9 mouse cellular contexts compared by ENCODE assay signal in the genomic region with DNA sequence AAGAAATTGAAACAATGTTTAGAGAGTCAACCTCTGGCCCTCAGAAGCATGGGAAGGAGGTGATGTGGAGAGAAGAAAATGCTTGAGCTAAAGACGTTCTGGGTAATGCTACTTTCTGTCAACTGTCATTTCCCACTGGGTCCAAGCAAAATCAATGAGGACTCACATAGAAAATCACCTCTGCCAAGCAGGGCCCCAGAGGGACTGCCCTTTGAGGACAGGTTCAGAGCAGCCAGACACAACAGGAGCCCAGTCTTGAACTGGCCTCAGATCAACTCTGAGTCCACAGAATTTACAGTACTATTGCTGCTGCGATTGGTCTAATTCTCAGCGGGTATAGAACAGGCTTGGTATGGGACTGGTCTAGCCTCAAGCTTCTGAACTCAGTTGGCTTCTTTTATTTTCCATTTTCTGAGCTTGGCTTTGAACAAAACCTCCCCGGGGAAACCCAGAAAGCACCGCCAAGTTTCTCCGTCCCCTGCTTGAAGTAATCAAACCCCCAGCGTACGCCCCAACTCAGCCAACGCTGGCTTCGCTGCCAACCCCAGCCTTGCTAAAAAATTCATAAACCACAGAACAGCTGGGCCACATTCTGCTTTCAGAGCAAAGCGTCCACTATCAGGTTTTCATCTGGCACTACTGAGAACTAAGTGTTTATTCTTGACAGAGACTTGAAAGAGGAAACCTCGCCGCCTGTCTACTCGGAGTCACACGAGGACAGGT.
DNase-seq lines count a peak whose midpoint lies in the region; ATAC-seq lines count a peak whose summit lies in the region.
"Had no signal": no experiment of that assay in that cellular context is flagged by ENCODE, and none has a peak within 500 bp of the region (broad histone marks: within the 10 kb centered on the region; RNA-seq: fewer than 3 reads in every experiment).

No protein-coding gene starts in this region.

- DNase-seq in adrenal gland, adult 2 months, result peak; percentile 27
- no peak for DNase-seq in adrenal gland, postnatal 4 days (ENCODE audit: low spot score in 2 of 2)
- DNase-seq in midbrain, embryonic 11.5 days (ENCODE audit: low spot score, missing footprints), result no peak
- peak; percentile 80 for DNase-seq in gastrocnemius, postnatal 36 days
- DNase-seq in lung, postnatal 4 days, result peak; percentile 47 to 83
- DNase-seq in urinary bladder, adult 2 months (ENCODE audit: low spot score), result no peak

- 0 out of 2 replicates have a peak, but pooled peaks have one; percentile 14 for ATAC-seq in midbrain, embryonic 13.5 days
- no peak for ATAC-seq in midbrain, embryonic 11.5 days (ENCODE audit: low FRiP score)
- ATAC-seq in CD4-positive, CD25-positive, alpha-beta regulatory T cell, adult 4 months, result no peak

- H3K9ac ChIP-seq in midbrain, embryonic 13.5 days (replicated peaks), result no peak overlapping the region
- H3K9ac ChIP-seq in midbrain, embryonic 11.5 days (ENCODE audit: low read length), result no peak overlapping the region
- H3K9ac ChIP-seq: liver, embryonic 15.5 days had no signal

- no peak overlapping the region for H3K27ac ChIP-seq in midbrain, embryonic 13.5 days
- no peak overlapping the region for H3K27ac ChIP-seq in midbrain, embryonic 11.5 days (ENCODE audit: low read depth, low read length)
- H3K27ac ChIP-seq: liver, embryonic 15.5 days had no signal

- peaks cover 6% of the 10 kb centered on the region; the same call in 1 of the 2 replicates for H3K9me3 ChIP-seq in midbrain, embryonic 13.5 days
- no peaks in the 10 kb centered on the region for H3K9me3 ChIP-seq in midbrain, embryonic 11.5 days (ENCODE audit: control insufficient read depth, low read length)
- H3K9me3 ChIP-seq: liver, embryonic 15.5 days had no signal

- H3K4me1 ChIP-seq in midbrain, embryonic 13.5 days (replicated peaks), result no peaks in the 10 kb centered on the region
- no peaks in the 10 kb centered on the region for H3K4me1 ChIP-seq in midbrain, embryonic 11.5 days (ENCODE audit: control insufficient read depth, insufficient read depth, low read length)
- H3K4me1 ChIP-seq: liver, embryonic 15.5 days had no signal

- H3K4me2 ChIP-seq in midbrain, embryonic 13.5 days (replicated peaks), result no peak overlapping the region
- H3K4me2 ChIP-seq in midbrain, embryonic 11.5 days, result no peak overlapping the region
- H3K4me2 ChIP-seq: liver, embryonic 15.5 days had no signal

- no peaks in the 10 kb centered on the region for H3K27me3 ChIP-seq in midbrain, embryonic 13.5 days
- H3K27me3 ChIP-seq in midbrain, embryonic 11.5 days (ENCODE audit: control insufficient read depth, insufficient read depth, low read length), result no peaks in the 10 kb centered on the region
- H3K27me3 ChIP-seq: liver, embryonic 15.5 days had no signal

- 85% methylated on average over 15 of the region's 15 CpGs for WGBS in midbrain, embryonic 13.5 days
- 91% methylated on average over 15 of the region's 15 CpGs for WGBS in midbrain, embryonic 11.5 days

- H3K36me3 ChIP-seq in midbrain, embryonic 13.5 days, result no peaks in the 10 kb centered on the region
- H3K36me3 ChIP-seq in midbrain, embryonic 11.5 days (ENCODE audit: control insufficient read depth, insufficient read depth, low read length), result no peaks in the 10 kb centered on the region
- H3K36me3 ChIP-seq: liver, embryonic 15.5 days had no signal

- intact Hi-C loops in gastrocnemius, postnatal 36 days (cut with DNase I), result no loop called here

- H3K4me3 ChIP-seq in midbrain, embryonic 13.5 days (replicated peaks), result no peak overlapping the region
- H3K4me3 ChIP-seq in midbrain, embryonic 11.5 days (ENCODE audit: low read depth, low read length), result no peak overlapping the region
- H3K4me3 ChIP-seq: liver, embryonic 15.5 days had no signal

Comparison
In these comparisons a context has a peak if more than half of its experiments do, and no peak if none do; other contexts are left out.
1. DNase-seq: peak in adrenal gland, adult 2 months (single experiment), gastrocnemius, postnatal 36 days (2 of 2) and lung, postnatal 4 days (2 of 2); none in adrenal gland, postnatal 4 days (0 of 2), midbrain, embryonic 11.5 days (single experiment) and urinary bladder, adult 2 months (single experiment).